Mouse (Mus musculus): Measurements from ENCODE around the gene Dusp7. TPM values are rescaled to one million over a fixed set of nuclear protein-coding genes. Genes with fewer than 3 reads are reported as not detected.

The Dusp7 gene
- polyA plus RNA-seq, 1 experiment = 92.3 TPM

- DNase-seq (ENCODE audit: extremely low spot score in 1 of 2, low spot score in 1 of 2) = no peak
These were observed 14.7 kb upstream of the Dusp7 start for GRCm38 (mm10) chr9:106353779-106354178.

- no peak for DNase-seq (ENCODE audit: extremely low spot score in 1 of 2, low spot score in 1 of 2)
These were observed 13.6 kb upstream of the Dusp7 start for GRCm38 (mm10) chr9:106354810-106355209.

GRCm38 (mm10) chr9:106355217-106355974 is 13.0 kb upstream of the Dusp7 start:
- DNase-seq (ENCODE audit: extremely low spot score in 1 of 2, low spot score in 1 of 2) = no peak

- no peak for DNase-seq (ENCODE audit: extremely low spot score in 1 of 2, low spot score in 1 of 2)
These were observed 12.5 kb upstream of the Dusp7 start for GRCm38 (mm10) chr9:106355975-106356286.

- no peak for DNase-seq (ENCODE audit: extremely low spot score in 1 of 2, low spot score in 1 of 2)
These were observed 12.0 kb upstream of the Dusp7 start for GRCm38 (mm10) chr9:106356323-106356844.

- DNase-seq (ENCODE audit: extremely low spot score in 1 of 2, low spot score in 1 of 2) = no peak
These were observed 11.3 kb upstream of the Dusp7 start for GRCm38 (mm10) chr9:106357167-106357566.

- DNase-seq (ENCODE audit: extremely low spot score in 1 of 2, low spot score in 1 of 2) = no peak
These were observed 9.1 kb upstream of the Dusp7 start for GRCm38 (mm10) chr9:106359297-106359696.

GRCm38 (mm10) chr9:106361140-106361539 is 7.3 kb upstream of the Dusp7 start:
- DNase-seq (ENCODE audit: extremely low spot score in 1 of 2, low spot score in 1 of 2) = no peak

GRCm38 (mm10) chr9:106365333-106365732 is 3.1 kb upstream of the Dusp7 start:
- no peak for DNase-seq (ENCODE audit: extremely low spot score in 1 of 2, low spot score in 1 of 2)

GRCm38 (mm10) chr9:106366188-106366587 is 2.2 kb upstream of the Dusp7 start:
- DNase-seq (ENCODE audit: extremely low spot score in 1 of 2, low spot score in 1 of 2) = no peak

- no peak for DNase-seq (ENCODE audit: extremely low spot score in 1 of 2, low spot score in 1 of 2)
These were observed 1.4 kb upstream of the Dusp7 start for GRCm38 (mm10) chr9:106367001-106367400.

- DNase-seq (ENCODE audit: extremely low spot score in 1 of 2, low spot score in 1 of 2) = peak; percentile 97 to 98
These were observed 780 bp upstream of the Dusp7 start for GRCm38 (mm10) chr9:106367592-106368111.

GRCm38 (mm10) chr9:106368831-106369501 is 534 bp downstream of the Dusp7 start:
- peak in 1 of 2 experiments; percentile 52 for DNase-seq (ENCODE audit: extremely low spot score in 1 of 2, low spot score in 1 of 2)

GRCm38 (mm10) chr9:106369801-106370485 is 1.5 kb downstream of the Dusp7 start:
- peak in 1 of 2 experiments; percentile 39 for DNase-seq (ENCODE audit: extremely low spot score in 1 of 2, low spot score in 1 of 2)

GRCm38 (mm10) chr9:106370620-106371383 is 2.4 kb downstream of the Dusp7 start:
- DNase-seq (ENCODE audit: extremely low spot score in 1 of 2, low spot score in 1 of 2) = peak in 1 of 2 experiments; percentile 29

GRCm38 (mm10) chr9:106371384-106371671 is 2.9 kb downstream of the Dusp7 start:
- DNase-seq (ENCODE audit: extremely low spot score in 1 of 2, low spot score in 1 of 2) = peak; percentile 78 to 79

GRCm38 (mm10) chr9:106371776-106372175 is 3.3 kb downstream of the Dusp7 start:
- peak in 1 of 2 experiments; percentile 79 for DNase-seq (ENCODE audit: extremely low spot score in 1 of 2, low spot score in 1 of 2)

- no peak for DNase-seq (ENCODE audit: extremely low spot score in 1 of 2, low spot score in 1 of 2)
These were observed 4.3 kb downstream of the Dusp7 start for GRCm38 (mm10) chr9:106372431-106373412.

- DNase-seq (ENCODE audit: extremely low spot score in 1 of 2, low spot score in 1 of 2) = no peak
These were observed 5.5 kb downstream of the Dusp7 start for GRCm38 (mm10) chr9:106373973-106374372.

Measured in frontal cortex, adult 2 months (tissue).